Mouse (Mus musculus): ENCODE measurements around the gene Cdr2. TPM values are rescaled to one million over a fixed set of nuclear protein-coding genes. Genes with fewer than 3 reads are reported as not detected.

Gene Cdr2
- polyA plus RNA-seq, 2 experiments: 19.4 to 36.2 TPM

- Histone ChIP-seq H3K4me2 (replicated peaks; ENCODE audit: low read depth, low read length, severe bottlenecking) (no peak overlapping the region), H3K4me3 (replicated peaks; ENCODE audit: low read length) (no peak overlapping the region), H3K4me1 (ENCODE audit: control insufficient read depth, insufficient read depth, low read length) (no peaks in the 10 kb centered on the region), H3K27ac (replicated peaks; ENCODE audit: low read depth, low read length) (no peak overlapping the region), H3K36me3 (ENCODE audit: control insufficient read depth, insufficient read depth, low read length) (peaks cover 92% of the 10 kb centered on the region), H3K9me3 (ENCODE audit: control insufficient read depth, low read length) (no peaks in the 10 kb centered on the region), H3K9ac (ENCODE audit: low read depth, low read length, severe bottlenecking) (no peak overlapping the region), H3K27me3 (ENCODE audit: control insufficient read depth, insufficient read depth, low read length) (no peaks in the 10 kb centered on the region)
- TF ChIP-seq POLR2A (IDR thresholded peaks at IDR 0.05; ENCODE audit: borderline replicate concordance, extremely low read depth, insufficient read depth, insufficient read length): no peak
- peak; percentile 55; the same call in 1 of the 2 replicates for ATAC-seq (ENCODE audit: low FRiP score, low read depth)
- peak; percentile 64 for DNase-seq (ENCODE audit: low spot score)
- WGBS: 36% methylated on average over 5 of the region's 5 CpGs
These were observed 47.4 kb downstream of the Cdr2 start for GRCm38 (mm10) chr7:120934716-120935115.

- Histone ChIP-seq H3K4me1 (ENCODE audit: control insufficient read depth, insufficient read depth, low read length) (no peaks in the 10 kb centered on the region), H3K36me3 (ENCODE audit: control insufficient read depth, insufficient read depth, low read length) (peaks cover 92% of the 10 kb centered on the region), H3K9ac (ENCODE audit: low read depth, low read length, severe bottlenecking) (no peak overlapping the region), H3K9me3 (ENCODE audit: control insufficient read depth, low read length) (no peaks in the 10 kb centered on the region), H3K4me2 (replicated peaks; ENCODE audit: low read depth, low read length, severe bottlenecking) (no peak overlapping the region), H3K27ac (replicated peaks; ENCODE audit: low read depth, low read length) (no peak overlapping the region), H3K4me3 (replicated peaks; ENCODE audit: low read length) (no peak overlapping the region), H3K27me3 (ENCODE audit: control insufficient read depth, insufficient read depth, low read length) (no peaks in the 10 kb centered on the region)
- no peak for ATAC-seq (ENCODE audit: low FRiP score, low read depth)
- TF ChIP-seq POLR2A (IDR thresholded peaks at IDR 0.05; ENCODE audit: borderline replicate concordance, extremely low read depth, insufficient read depth, insufficient read length): no peak
- 78% methylated on average over 4 of the region's 5 CpGs for WGBS
- DNase-seq (ENCODE audit: low spot score): no peak
These were observed 48.4 kb downstream of the Cdr2 start for GRCm38 (mm10) chr7:120933680-120934195.

GRCm38 (mm10) chr7:120933110-120933509 lies 49.0 kb downstream of the Cdr2 start:
- Histone ChIP-seq H3K36me3 (ENCODE audit: control insufficient read depth, insufficient read depth, low read length) (peaks cover 92% of the 10 kb centered on the region), H3K4me3 (replicated peaks; ENCODE audit: low read length) (no peak overlapping the region), H3K9ac (ENCODE audit: low read depth, low read length, severe bottlenecking) (no peak overlapping the region), H3K4me2 (replicated peaks; ENCODE audit: low read depth, low read length, severe bottlenecking) (no peak overlapping the region), H3K4me1 (ENCODE audit: control insufficient read depth, insufficient read depth, low read length) (no peaks in the 10 kb centered on the region), H3K27ac (replicated peaks; ENCODE audit: low read depth, low read length) (no peak overlapping the region), H3K9me3 (ENCODE audit: control insufficient read depth, low read length) (no peaks in the 10 kb centered on the region), H3K27me3 (ENCODE audit: control insufficient read depth, insufficient read depth, low read length) (no peaks in the 10 kb centered on the region)
- TF ChIP-seq POLR2A (IDR thresholded peaks at IDR 0.05; ENCODE audit: borderline replicate concordance, extremely low read depth, insufficient read depth, insufficient read length): no peak
- no peak for ATAC-seq (ENCODE audit: low FRiP score, low read depth)
- 91% methylated on average over 7 of the region's 7 CpGs for WGBS
- DNase-seq (ENCODE audit: low spot score): no peak

- Histone ChIP-seq H3K4me3 (replicated peaks; ENCODE audit: low read length) (peak overlapping the region; percentile 93), H3K4me2 (replicated peaks; ENCODE audit: low read depth, low read length, severe bottlenecking) (peak overlapping the region; percentile 82), H3K36me3 (ENCODE audit: control insufficient read depth, insufficient read depth, low read length) (peaks cover 2% of the 10 kb centered on the region), H3K9me3 (ENCODE audit: control insufficient read depth, low read length) (no peaks in the 10 kb centered on the region), H3K27me3 (ENCODE audit: control insufficient read depth, insufficient read depth, low read length) (no peaks in the 10 kb centered on the region), H3K27ac (replicated peaks; ENCODE audit: low read depth, low read length) (no peak overlapping the region; the same call in 1 of the 2 replicates), H3K9ac (ENCODE audit: low read depth, low read length, severe bottlenecking) (peak overlapping the region; percentile 86), H3K4me1 (ENCODE audit: control insufficient read depth, insufficient read depth, low read length) (peaks cover 8% of the 10 kb centered on the region; the same call in 1 of the 2 replicates)
- TF ChIP-seq POLR2A (IDR thresholded peaks at IDR 0.05; ENCODE audit: borderline replicate concordance, extremely low read depth, insufficient read depth, insufficient read length): no peak
- DNase-seq (ENCODE audit: low spot score) (peak; percentile 84), ATAC-seq (ENCODE audit: low FRiP score, low read depth) (peak; percentile 67)
- WGBS: 5% methylated on average over 10 of the region's 10 CpGs
These were observed 63.6 kb downstream of the Cdr2 start for GRCm38 (mm10) chr7:120918526-120918962.

GRCm38 (mm10) chr7:120917592-120918461 lies 64.3 kb downstream of the Cdr2 start, which contains the start of gene Polr3e:
Polr3e (plus strand) TSS chr7:120917744.
- peak within 1 kb of the TSS; percentile 86 for H3K9ac ChIP-seq (ENCODE audit: low read depth, low read length, severe bottlenecking)
- peak within 1 kb of the TSS; percentile 82 for H3K4me2 ChIP-seq (replicated peaks; ENCODE audit: low read depth, low read length, severe bottlenecking)
- H3K36me3 ChIP-seq (ENCODE audit: control insufficient read depth, insufficient read depth, low read length): no peaks in the 10 kb centered on the region
- DNase-seq (ENCODE audit: low spot score) (peak; percentile 93), ATAC-seq (ENCODE audit: low FRiP score, low read depth) (peak; percentile 93)
- peaks cover 8% of the 10 kb centered on the region; the same call in 1 of the 2 replicates for H3K4me1 ChIP-seq (ENCODE audit: control insufficient read depth, insufficient read depth, low read length)
- H3K27me3 ChIP-seq (ENCODE audit: control insufficient read depth, insufficient read depth, low read length): no peaks in the 10 kb centered on the region
- under 1% methylated on average over 78 of the region's 102 CpGs for WGBS
- peak within 1 kb of the TSS; percentile 73 for H3K27ac ChIP-seq (replicated peaks; ENCODE audit: low read depth, low read length)
- TF ChIP-seq POLR2A (IDR thresholded peaks at IDR 0.05; ENCODE audit: borderline replicate concordance, extremely low read depth, insufficient read depth, insufficient read length): no peak
- peak within 1 kb of the TSS; percentile 93 for H3K4me3 ChIP-seq (replicated peaks; ENCODE audit: low read length)
- H3K9me3 ChIP-seq (ENCODE audit: control insufficient read depth, low read length): no peaks in the 10 kb centered on the region

All from limb, embryonic 14.5 days (tissue).